Mouse (Mus musculus): ENCODE results near the gene Igf2bp2. TPM values are rescaled to one million over a fixed set of nuclear protein-coding genes. Genes with fewer than 3 reads are reported as not detected.

Igf2bp2 gene
- polyA plus RNA-seq, 1 experiment from 2014 or later = 139 TPM

DNA sequence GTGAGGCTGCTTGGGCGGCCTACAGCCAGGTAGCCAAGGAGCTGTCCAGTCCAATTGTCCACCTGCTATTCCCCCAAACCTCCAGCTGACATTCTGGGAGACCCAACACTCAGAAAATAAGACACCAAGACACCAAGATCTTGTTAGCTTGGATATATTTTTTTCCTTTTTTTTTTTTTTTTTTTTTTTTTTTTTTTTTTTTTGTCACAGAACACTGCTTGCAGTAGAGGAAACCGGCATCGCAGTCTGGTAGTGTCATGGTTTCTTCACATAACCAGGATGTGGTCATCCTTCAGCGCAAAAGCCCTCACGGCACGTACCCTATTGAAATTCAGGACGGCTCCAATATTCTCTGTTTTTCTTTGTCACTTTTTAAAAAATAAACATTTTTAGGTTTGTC is 104.2 kb downstream of the Igf2bp2 start:
- no peak overlapping the region for H3K9ac ChIP-seq (ENCODE audit: low read length)
- WGBS = 97% methylated on average over 7 of the region's 7 CpGs
- ATAC-seq (replicated peaks; ENCODE audit: low FRiP score, low TSS enrichment, low read depth) (no peak), DNase-seq (ENCODE audit: low spot score) (no peak)
- H3K27me3 ChIP-seq (replicated peaks; ENCODE audit: control insufficient read depth, insufficient read depth, low read length) = no peaks in the 10 kb centered on the region
- H3K4me2 ChIP-seq (ENCODE audit: low read length) = no peak overlapping the region
- H3K36me3 ChIP-seq (ENCODE audit: control insufficient read depth, insufficient read depth, low read length) = peaks cover 62% of the 10 kb centered on the region
- no peak overlapping the region for H3K4me3 ChIP-seq (ENCODE audit: low read depth, low read length)
- no peaks in the 10 kb centered on the region for H3K9me3 ChIP-seq (ENCODE audit: control insufficient read depth, low read length)
- H3K27ac ChIP-seq (ENCODE audit: low read depth) = no peak overlapping the region
- H3K4me1 ChIP-seq (replicated peaks; ENCODE audit: control insufficient read depth, insufficient read depth, low read length) = no peaks in the 10 kb centered on the region

DNA sequence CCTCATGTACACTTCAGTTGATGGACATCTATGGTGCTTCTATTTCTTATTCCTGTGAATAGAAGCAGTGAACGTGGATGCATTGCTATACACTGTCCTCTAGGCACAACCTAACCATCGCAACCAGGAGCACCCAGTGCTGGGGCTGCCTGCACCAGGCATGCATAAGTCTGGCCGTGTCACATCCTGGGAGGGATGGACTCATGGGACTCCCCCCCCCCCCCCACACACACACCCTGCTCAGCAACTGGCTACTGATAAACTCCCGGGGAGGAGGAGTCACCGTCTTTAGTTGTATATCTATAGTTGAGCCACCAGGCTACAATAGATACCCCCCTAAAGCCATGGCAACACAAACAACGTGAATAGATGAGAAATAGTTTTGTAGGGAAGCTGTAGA is 105.6 kb downstream of the Igf2bp2 start:
- Histone ChIP-seq H3K4me3 (ENCODE audit: low read depth, low read length) (no peak overlapping the region), H3K36me3 (ENCODE audit: control insufficient read depth, insufficient read depth, low read length) (peaks cover 48% of the 10 kb centered on the region), H3K27me3 (replicated peaks; ENCODE audit: control insufficient read depth, insufficient read depth, low read length) (no peaks in the 10 kb centered on the region), H3K9ac (ENCODE audit: low read length) (no peak overlapping the region), H3K27ac (ENCODE audit: low read depth) (no peak overlapping the region), H3K9me3 (ENCODE audit: control insufficient read depth, low read length) (no peaks in the 10 kb centered on the region), H3K4me2 (ENCODE audit: low read length) (no peak overlapping the region), H3K4me1 (replicated peaks; ENCODE audit: control insufficient read depth, insufficient read depth, low read length) (no peaks in the 10 kb centered on the region)
- WGBS = 85% methylated on average over 6 of the region's 6 CpGs
- DNase-seq (ENCODE audit: low spot score) (no peak), ATAC-seq (replicated peaks; ENCODE audit: low FRiP score, low TSS enrichment, low read depth) (no peak)

DNA sequence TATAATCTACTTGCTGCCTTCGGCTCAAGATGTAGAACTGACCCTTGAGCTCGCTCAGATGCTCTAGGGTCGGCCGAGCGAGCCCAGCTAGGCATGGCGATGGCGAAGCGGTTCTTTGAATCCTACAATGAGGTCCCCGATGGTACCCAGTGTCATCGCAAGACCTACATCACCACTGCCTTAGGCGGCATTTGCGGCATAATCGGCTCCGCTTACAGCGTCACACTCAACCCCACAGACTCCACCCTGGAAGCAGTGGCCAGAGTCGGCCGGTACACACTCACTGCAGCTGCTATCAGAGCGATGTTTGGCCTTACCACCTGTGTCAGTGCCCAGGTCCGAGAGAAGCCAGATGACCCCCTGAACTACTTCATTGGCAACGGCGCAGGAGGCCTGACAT is 109.7 kb downstream of the Igf2bp2 start:
- peaks cover 8% of the 10 kb centered on the region for H3K36me3 ChIP-seq (ENCODE audit: control insufficient read depth, insufficient read depth, low read length)

DNA sequence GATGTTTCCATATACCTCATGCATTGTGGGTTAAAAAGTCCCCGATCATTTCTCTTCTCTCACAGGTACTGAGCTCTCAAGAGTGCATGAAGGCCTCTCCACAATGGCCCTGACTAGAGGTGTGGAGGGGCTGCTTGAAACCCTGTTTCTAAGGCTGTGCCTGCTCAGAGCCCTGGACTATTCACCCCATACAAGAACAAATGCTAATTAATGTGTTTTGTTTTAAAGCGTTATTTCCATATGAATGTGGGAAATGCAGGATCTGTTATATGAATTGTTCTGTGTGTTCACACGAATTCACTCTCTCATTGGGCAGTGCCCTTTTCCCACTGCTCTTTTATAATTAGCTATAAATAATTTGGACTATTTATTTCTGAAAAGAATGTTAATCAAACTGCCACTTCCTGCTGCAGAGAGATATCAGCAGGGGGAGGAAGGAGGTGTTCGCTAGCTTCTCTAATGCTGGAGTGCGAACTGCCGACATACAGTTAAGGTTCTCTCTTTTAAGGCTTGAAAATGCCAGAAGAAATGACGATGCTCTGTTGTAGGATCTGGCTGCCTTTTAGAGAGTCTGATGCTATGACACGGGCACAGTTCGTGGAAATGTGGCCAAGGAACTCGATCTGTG is 116.2 kb downstream of the Igf2bp2 start:
- H3K27me3 ChIP-seq (replicated peaks; ENCODE audit: control insufficient read depth, insufficient read depth, low read length) = no peaks in the 10 kb centered on the region
- 91% methylated on average over 10 of the region's 10 CpGs for WGBS
- H3K4me2 ChIP-seq (ENCODE audit: low read length) = no peak overlapping the region
- no peak for DNase-seq (ENCODE audit: low spot score)
- no peak for ATAC-seq (replicated peaks; ENCODE audit: low FRiP score, low TSS enrichment, low read depth)
- no peak overlapping the region for H3K9ac ChIP-seq (ENCODE audit: low read length)
- no peaks in the 10 kb centered on the region for H3K9me3 ChIP-seq (ENCODE audit: control insufficient read depth, low read length)
- H3K4me3 ChIP-seq (ENCODE audit: low read depth, low read length) = no peak overlapping the region
- no peak overlapping the region for H3K27ac ChIP-seq (ENCODE audit: low read depth)
- no peaks in the 10 kb centered on the region for H3K4me1 ChIP-seq (replicated peaks; ENCODE audit: control insufficient read depth, insufficient read depth, low read length)
- H3K36me3 ChIP-seq (ENCODE audit: control insufficient read depth, insufficient read depth, low read length) = peaks cover 49% of the 10 kb centered on the region

More for the DNA sequence above, 109.7 kb downstream of the Igf2bp2 start:
- Histone ChIP-seq H3K27ac (ENCODE audit: low read depth) (no peak overlapping the region), H3K4me2 (ENCODE audit: low read length) (no peak overlapping the region), H3K9me3 (ENCODE audit: control insufficient read depth, low read length) (no peaks in the 10 kb centered on the region), H3K4me1 (replicated peaks; ENCODE audit: control insufficient read depth, insufficient read depth, low read length) (no peaks in the 10 kb centered on the region), H3K9ac (ENCODE audit: low read length) (no peak overlapping the region), H3K27me3 (replicated peaks; ENCODE audit: control insufficient read depth, insufficient read depth, low read length) (no peaks in the 10 kb centered on the region), H3K4me3 (ENCODE audit: low read depth, low read length) (no peak overlapping the region)
- no peak for ATAC-seq (replicated peaks; ENCODE audit: low FRiP score, low TSS enrichment, low read depth)
- 92% methylated on average over 21 of the region's 21 CpGs for WGBS
- no peak for DNase-seq (ENCODE audit: low spot score)

GRCm38 (mm10) chr16:22045930-22046329 is 117.2 kb downstream of the Igf2bp2 start:
- no peak overlapping the region for H3K27ac ChIP-seq (ENCODE audit: low read depth)
- ATAC-seq (replicated peaks; ENCODE audit: low FRiP score, low TSS enrichment, low read depth) (no peak), DNase-seq (ENCODE audit: low spot score) (no peak)
- H3K4me3 ChIP-seq (ENCODE audit: low read depth, low read length) = no peak overlapping the region
- H3K36me3 ChIP-seq (ENCODE audit: control insufficient read depth, insufficient read depth, low read length) = peaks cover 56% of the 10 kb centered on the region
- H3K27me3 ChIP-seq (replicated peaks; ENCODE audit: control insufficient read depth, insufficient read depth, low read length) = no peaks in the 10 kb centered on the region
- H3K4me1 ChIP-seq (replicated peaks; ENCODE audit: control insufficient read depth, insufficient read depth, low read length) = no peaks in the 10 kb centered on the region
- H3K9me3 ChIP-seq (ENCODE audit: control insufficient read depth, low read length) = no peaks in the 10 kb centered on the region
- 97% methylated on average over 3 of the region's 3 CpGs for WGBS
- no peak overlapping the region for H3K9ac ChIP-seq (ENCODE audit: low read length)
- H3K4me2 ChIP-seq (ENCODE audit: low read length) = no peak overlapping the region

DNA sequence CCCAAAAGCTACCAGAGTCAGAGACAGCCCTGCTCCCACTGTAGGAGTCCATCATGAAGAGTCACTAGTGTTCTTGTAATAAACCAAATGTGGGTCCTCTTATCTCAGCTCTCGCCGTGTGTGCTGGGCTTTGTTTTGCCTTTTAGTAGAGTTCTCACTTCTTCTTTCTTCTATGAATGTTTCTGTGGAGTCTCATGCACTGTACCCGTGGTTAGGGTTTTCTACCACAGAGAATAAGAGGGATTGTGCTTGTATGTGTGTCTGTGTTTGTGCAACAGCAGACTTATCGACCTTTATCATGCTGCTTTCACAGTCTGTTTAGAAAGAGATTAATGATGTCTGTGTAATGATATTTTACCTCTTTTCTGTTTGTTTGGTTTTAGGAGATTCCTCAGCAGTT is 119.3 kb downstream of the Igf2bp2 start:
- no peak for ATAC-seq (replicated peaks; ENCODE audit: low FRiP score, low TSS enrichment, low read depth)
- Histone ChIP-seq H3K36me3 (ENCODE audit: control insufficient read depth, insufficient read depth, low read length) (peaks cover 69% of the 10 kb centered on the region), H3K4me1 (replicated peaks; ENCODE audit: control insufficient read depth, insufficient read depth, low read length) (no peaks in the 10 kb centered on the region), H3K27ac (ENCODE audit: low read depth) (no peak overlapping the region), H3K4me3 (ENCODE audit: low read depth, low read length) (no peak overlapping the region), H3K9me3 (ENCODE audit: control insufficient read depth, low read length) (no peaks in the 10 kb centered on the region), H3K9ac (ENCODE audit: low read length) (no peak overlapping the region), H3K4me2 (ENCODE audit: low read length) (no peak overlapping the region), H3K27me3 (replicated peaks; ENCODE audit: control insufficient read depth, insufficient read depth, low read length) (no peaks in the 10 kb centered on the region)
- WGBS = 71% methylated on average over 4 of the region's 4 CpGs
- DNase-seq (ENCODE audit: low spot score) = no peak

DNA sequence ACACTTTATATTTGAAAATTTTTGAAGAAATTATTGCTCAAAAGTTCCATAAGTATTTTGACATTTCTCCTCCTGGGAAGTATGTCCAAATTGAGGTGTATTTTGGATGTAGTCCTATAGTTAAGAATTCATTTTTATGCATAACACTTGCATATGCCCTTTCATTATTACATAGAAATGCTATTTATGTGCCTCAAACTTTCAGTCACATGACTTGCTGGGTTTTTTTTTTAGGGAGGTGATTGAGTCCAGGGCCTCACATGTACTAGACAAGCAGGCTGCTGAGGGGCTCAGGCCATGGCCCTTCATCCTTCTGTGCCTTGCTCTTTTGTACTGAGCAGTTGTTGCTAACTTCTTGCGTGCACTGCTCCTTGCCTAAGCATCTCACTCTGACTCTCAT is 123.1 kb downstream of the Igf2bp2 start:
- 92% methylated on average over 1 of the region's 1 CpGs for WGBS
- Histone ChIP-seq H3K36me3 (ENCODE audit: control insufficient read depth, insufficient read depth, low read length) (peaks cover 73% of the 10 kb centered on the region), H3K4me3 (ENCODE audit: low read depth, low read length) (no peak overlapping the region), H3K9me3 (ENCODE audit: control insufficient read depth, low read length) (no peaks in the 10 kb centered on the region), H3K4me2 (ENCODE audit: low read length) (no peak overlapping the region), H3K4me1 (replicated peaks; ENCODE audit: control insufficient read depth, insufficient read depth, low read length) (no peaks in the 10 kb centered on the region), H3K27ac (ENCODE audit: low read depth) (no peak overlapping the region), H3K27me3 (replicated peaks; ENCODE audit: control insufficient read depth, insufficient read depth, low read length) (no peaks in the 10 kb centered on the region), H3K9ac (ENCODE audit: low read length) (no peak overlapping the region)
- ATAC-seq (replicated peaks; ENCODE audit: low FRiP score, low TSS enrichment, low read depth) = no peak
- no peak for DNase-seq (ENCODE audit: low spot score)

GRCm38 (mm10) chr16:22038554-22038953 is 124.5 kb downstream of the Igf2bp2 start:
- Histone ChIP-seq H3K27ac (ENCODE audit: low read depth) (no peak overlapping the region), H3K4me2 (ENCODE audit: low read length) (no peak overlapping the region), H3K4me3 (ENCODE audit: low read depth, low read length) (no peak overlapping the region), H3K9ac (ENCODE audit: low read length) (no peak overlapping the region), H3K36me3 (ENCODE audit: control insufficient read depth, insufficient read depth, low read length) (peaks cover 59% of the 10 kb centered on the region), H3K27me3 (replicated peaks; ENCODE audit: control insufficient read depth, insufficient read depth, low read length) (no peaks in the 10 kb centered on the region), H3K9me3 (ENCODE audit: control insufficient read depth, low read length) (no peaks in the 10 kb centered on the region), H3K4me1 (replicated peaks; ENCODE audit: control insufficient read depth, insufficient read depth, low read length) (no peaks in the 10 kb centered on the region)
- ATAC-seq (replicated peaks; ENCODE audit: low FRiP score, low TSS enrichment, low read depth) (no peak), DNase-seq (ENCODE audit: low spot score) (no peak)
- 85% methylated on average over 10 of the region's 10 CpGs for WGBS

- Histone ChIP-seq H3K27me3 (replicated peaks; ENCODE audit: control insufficient read depth, insufficient read depth, low read length) (no peaks in the 10 kb centered on the region), H3K4me1 (replicated peaks; ENCODE audit: control insufficient read depth, insufficient read depth, low read length) (no peaks in the 10 kb centered on the region), H3K27ac (ENCODE audit: low read depth) (no peak overlapping the region), H3K4me2 (ENCODE audit: low read length) (no peak overlapping the region), H3K36me3 (ENCODE audit: control insufficient read depth, insufficient read depth, low read length) (peaks cover 89% of the 10 kb centered on the region), H3K9me3 (ENCODE audit: control insufficient read depth, low read length) (no peaks in the 10 kb centered on the region), H3K4me3 (ENCODE audit: low read depth, low read length) (no peak overlapping the region), H3K9ac (ENCODE audit: low read length) (no peak overlapping the region)
- ATAC-seq (replicated peaks; ENCODE audit: low FRiP score, low TSS enrichment, low read depth) (no peak), DNase-seq (ENCODE audit: low spot score) (no peak)
- 94% methylated on average over 5 of the region's 5 CpGs for WGBS
Measured at GRCm38 (mm10) chr16:22027474-22027873, 135.6 kb downstream of the Igf2bp2 start.

Measured in intestine, embryonic 14.5 days (tissue).